In the genomic region with DNA sequence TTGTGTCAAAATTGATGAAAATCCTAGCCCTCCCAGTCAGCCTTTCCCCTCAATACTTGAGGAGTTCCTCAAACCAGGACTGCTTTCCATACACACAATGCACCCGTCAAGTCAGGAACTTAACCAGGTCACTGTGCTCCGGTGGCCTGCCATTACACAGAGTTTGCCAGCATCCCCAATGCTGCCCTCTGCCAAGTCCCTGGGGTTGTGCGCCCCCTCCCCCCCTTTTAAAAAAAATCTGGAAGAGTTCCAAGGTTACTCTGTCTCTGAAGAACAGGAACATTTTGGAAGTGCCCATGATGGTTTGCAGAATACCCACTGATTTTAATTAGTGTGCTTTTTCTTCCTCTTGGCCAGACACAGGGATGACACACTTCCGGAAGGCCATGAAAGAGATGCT, we compare ENCODE assay signal across 21 mouse cellular contexts. TPM values are rescaled to one million over a fixed set of nuclear protein-coding genes. Genes with fewer than 3 reads are reported as not detected.
A peak's percentile ranks its signal among the peaks of the same experiment; 100 is the strongest.
DNase-seq lines count a peak whose midpoint lies in the region; ATAC-seq lines count a peak whose summit lies in the region.
"Had no signal": no experiment of that assay in that cellular context is flagged by ENCODE, and none has a peak within 500 bp of the region (broad histone marks: within the 10 kb centered on the region; RNA-seq: fewer than 3 reads in every experiment).

No protein-coding gene starts in this region.

- intact Hi-C loops in left cerebral cortex, postnatal 4 days (cut with DNase I), result no loop called here
- intact Hi-C loops in left cerebral cortex, postnatal 36 days (cut with DNase I), result no loop called here

- no peaks in the 10 kb centered on the region for H3K27me3 ChIP-seq in forebrain, embryonic 15.5 days
- peaks cover 4% of the 10 kb centered on the region; the same call in 1 of the 2 replicates for H3K27me3 ChIP-seq in forebrain, embryonic 16.5 days (replicated peaks; ENCODE audit: control insufficient read depth, insufficient read depth, low read length)

- 0 out of 2 replicates have a peak overlapping the region, but pooled peaks have one; percentile 8 for H3K27ac ChIP-seq in forebrain, embryonic 15.5 days (replicated peaks)
- no peak overlapping the region for H3K27ac ChIP-seq in forebrain, embryonic 16.5 days (ENCODE audit: low read length)
- H3K27ac ChIP-seq: embryonic facial prominence, embryonic 13.5 days; midbrain, embryonic 10.5 days had no signal

- H3K9me3 ChIP-seq in forebrain, embryonic 15.5 days, result no peaks in the 10 kb centered on the region
- H3K9me3 ChIP-seq in forebrain, embryonic 16.5 days (ENCODE audit: control insufficient read depth, low read length), result no peaks in the 10 kb centered on the region
- H3K9me3 ChIP-seq: embryonic facial prominence, embryonic 13.5 days; heart, embryonic 12.5 days; midbrain, embryonic 10.5 days had no signal

- 22% methylated on average over 4 of the region's 4 CpGs for WGBS in forebrain, embryonic 15.5 days
- 27% methylated on average over 4 of the region's 4 CpGs for WGBS in forebrain, embryonic 16.5 days

- peak; percentile 34 for DNase-seq in left cerebral cortex, postnatal 4 days
- no peak for DNase-seq in left cerebral cortex, postnatal 36 days (ENCODE audit: low spot score in 2 of 2)
- peak; percentile 64 to 78 for DNase-seq in right cerebral cortex, postnatal 10 days (ENCODE audit: low spot score in 2 of 2)
- DNase-seq in right cerebral cortex, postnatal 25 days, result no peak
- no peak for DNase-seq in embryo, embryonic 11 days
- DNase-seq: B cell, adult 2 months; cerebellum, adult 11-12 months; kidney, adult 8-10 months; kidney, postnatal 25 days; lung, adult 2 months; lung, postnatal 4 days had no signal

- H3K4me2 ChIP-seq in forebrain, embryonic 15.5 days (replicated peaks), result no peak overlapping the region
- no peak overlapping the region for H3K4me2 ChIP-seq in forebrain, embryonic 16.5 days (ENCODE audit: low read length)
- H3K4me2 ChIP-seq: embryonic facial prominence, embryonic 13.5 days; heart, embryonic 12.5 days had no signal

- H3K4me3 ChIP-seq in forebrain, embryonic 15.5 days, result no peak overlapping the region
- H3K4me3 ChIP-seq in forebrain, embryonic 16.5 days (replicated peaks; ENCODE audit: low read length), result no peak overlapping the region
- H3K4me3 ChIP-seq: embryonic facial prominence, embryonic 13.5 days; heart, embryonic 12.5 days; midbrain, embryonic 10.5 days; myocyte had no signal

- H3K4me1 ChIP-seq in forebrain, embryonic 15.5 days, result peaks cover 30% of the 10 kb centered on the region
- H3K4me1 ChIP-seq in forebrain, embryonic 16.5 days (replicated peaks; ENCODE audit: control insufficient read depth, insufficient read depth, low read length), result peaks cover 24% of the 10 kb centered on the region

- H3K9ac ChIP-seq in forebrain, embryonic 15.5 days (replicated peaks), result no peak overlapping the region
- H3K9ac ChIP-seq in forebrain, embryonic 16.5 days (replicated peaks; ENCODE audit: low read depth, low read length), result no peak overlapping the region
- H3K9ac ChIP-seq: embryonic facial prominence, embryonic 13.5 days; heart, embryonic 12.5 days had no signal

- ATAC-seq in forebrain, embryonic 15.5 days (replicated peaks), result no peak
- no peak for ATAC-seq in forebrain, embryonic 16.5 days

- no peaks in the 10 kb centered on the region for H3K36me3 ChIP-seq in forebrain, embryonic 15.5 days
- H3K36me3 ChIP-seq in forebrain, embryonic 16.5 days (ENCODE audit: control insufficient read depth, insufficient read depth), result no peaks in the 10 kb centered on the region
- H3K36me3 ChIP-seq: embryonic facial prominence, embryonic 13.5 days; heart, embryonic 12.5 days had no signal

RNA-seq across cellular contexts. Expression of gene Cbs, which starts 2.6 kb away (rescaled TPM):
- 9.8 and 10.6 TPM in 2 replicates for polyA plus RNA-seq in forebrain, embryonic 15.5 days (2015; fragmentation: Nextera tagmentation; extraction: Ambion mirVana)
- 8.7 and 12.9 TPM in 2 replicates for polyA plus RNA-seq in forebrain, embryonic 16.5 days (2015; fragmentation: Nextera tagmentation; extraction: Ambion mirVana)
- total RNA-seq in left cerebral cortex, postnatal 4 days (2021), result 10 to 100 TPM; 37.3 to 44.2 TPM
- total RNA-seq in left cerebral cortex, postnatal 36 days (2021), result 10 to 100 TPM; 34.8 to 50.0 TPM

RNA-seq across cellular contexts. Expression of gene U2af1, which starts 19.0 kb away (rescaled TPM):
- polyA plus RNA-seq in forebrain, embryonic 15.5 days (2015; fragmentation: Nextera tagmentation; extraction: Ambion mirVana), result 270 and 280 TPM in 2 replicates
- 266 and 267 TPM in 2 replicates for polyA plus RNA-seq in forebrain, embryonic 16.5 days (2015; fragmentation: Nextera tagmentation; extraction: Ambion mirVana)
- 100 to 1,000 TPM; 183 to 186 TPM for total RNA-seq in left cerebral cortex, postnatal 4 days (2021)
- 100 to 1,000 TPM; 112 to 118 TPM for total RNA-seq in left cerebral cortex, postnatal 36 days (2021)

RNA-seq across cellular contexts. Expression of gene Cryaa, which starts 38.0 kb away (rescaled TPM):
- polyA plus RNA-seq in forebrain, embryonic 15.5 days (2015; fragmentation: Nextera tagmentation; extraction: Ambion mirVana), result not detected in 2 replicates
- not detected in 2 replicates for polyA plus RNA-seq in forebrain, embryonic 16.5 days (2015; fragmentation: Nextera tagmentation; extraction: Ambion mirVana)
- total RNA-seq in left cerebral cortex, postnatal 4 days (2021), result under 1 TPM; 0.36 to 0.38 TPM
- not detected for total RNA-seq in left cerebral cortex, postnatal 36 days (2021)
- total RNA-seq: common myeloid progenitor, adult 5-6 weeks; gastrocnemius, postnatal 4 days; heart, postnatal 25 days had no signal
- polyA plus RNA-seq: embryonic facial prominence, embryonic 13.5 days; heart, embryonic 12.5 days; midbrain, embryonic 10.5 days; myocyte; small intestine, adult 2 months had no signal

Comparison
In these comparisons a context has a peak if more than half of its experiments do, and no peak if none do; other contexts are left out.
1. DNase-seq: peak in left cerebral cortex, postnatal 4 days (single experiment) and right cerebral cortex, postnatal 10 days (2 of 2); none in left cerebral cortex, postnatal 36 days (0 of 2), right cerebral cortex, postnatal 25 days (single experiment) and embryo, embryonic 11 days (single experiment).